Mouse (Mus musculus): Measurements from ENCODE around the gene Pank3. TPM values are rescaled to one million over a fixed set of nuclear protein-coding genes. Genes with fewer than 3 reads are reported as not detected.
"Not testable (repeated sequence)": the region's sequence is repeated elsewhere in the genome, so short reads cannot be mapped to it uniquely, and the experiment has no call there.

Pank3 gene
- polyA plus RNA-seq, 1 experiment = not detected

- Histone ChIP-seq H3K27ac (ENCODE audit: insufficient read depth, low read depth, low read length) (no peak overlapping the region), H3K4me3 (ENCODE audit: insufficient read depth, low read depth, low read length) (no peak overlapping the region), H3K4me1 (ENCODE audit: control insufficient read depth, insufficient read depth, low read length) (no peaks in the 10 kb centered on the region)
- no peak for TF ChIP-seq CTCF (IDR thresholded peaks at IDR 0.05; ENCODE audit: insufficient read depth, low read depth, low read length)
- TF ChIP-seq POLR2A (IDR thresholded peaks at IDR 0.05; ENCODE audit: insufficient read depth, low read depth, low read length) = no peak
- 37% methylated on average over 2 of the region's 2 CpGs for whole genome bisulfite sequencing
These were observed 19.2 kb downstream of the Pank3 start for GRCm38 (mm10) chr11:35788443-35788842.

- WGBS = 90% methylated on average over 5 of the region's 5 CpGs
- not testable (repeated sequence) for H3K4me3 ChIP-seq (ENCODE audit: insufficient read depth, low read depth, low read length); H3K27ac ChIP-seq (ENCODE audit: insufficient read depth, low read depth, low read length)
- peaks cover 12% of the 10 kb centered on the region for H3K4me1 ChIP-seq (ENCODE audit: control insufficient read depth, insufficient read depth, low read length)
These were observed 23.5 kb downstream of the Pank3 start for GRCm38 (mm10) chr11:35792800-35793199.

DNA sequence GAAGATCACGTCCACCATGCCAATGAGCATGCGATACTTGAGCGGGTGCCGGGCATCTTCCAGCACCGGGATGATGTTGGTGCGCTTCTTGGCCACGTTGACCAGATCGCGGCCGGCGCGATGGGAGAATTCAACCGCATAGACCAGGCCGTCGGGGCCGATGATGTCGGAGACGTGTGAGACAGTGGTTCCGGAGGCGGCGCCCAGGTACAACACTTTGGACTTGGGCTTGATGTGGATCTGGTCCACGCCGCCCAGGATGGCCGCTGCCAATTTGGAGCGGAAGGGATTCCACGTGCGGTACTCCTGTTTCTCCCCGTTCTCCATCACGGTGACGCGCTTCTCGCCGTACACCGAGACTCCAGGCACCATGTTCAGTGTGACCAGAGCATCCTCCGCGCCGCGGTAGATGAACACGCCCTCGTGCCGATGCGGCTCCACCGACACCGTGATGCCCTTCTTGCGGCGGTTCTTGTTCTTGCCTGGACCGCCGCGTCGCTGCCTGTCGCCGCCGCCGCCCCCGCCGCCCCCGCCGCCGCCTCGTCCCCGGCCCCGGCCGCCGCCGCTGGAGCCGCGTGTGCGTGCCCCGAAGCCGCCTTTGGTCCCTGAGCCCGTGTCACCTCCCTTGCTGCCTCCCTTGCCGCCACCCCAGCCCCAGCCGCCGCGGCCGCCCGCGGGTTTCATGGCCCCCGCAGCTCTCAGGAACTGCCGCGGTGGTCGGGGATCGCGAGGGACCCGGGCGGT, 28.6 kb downstream of the Pank3 start:
- H3K4me1 ChIP-seq (ENCODE audit: control insufficient read depth, insufficient read depth, low read length) = peaks cover 17% of the 10 kb centered on the region
- H3K27ac ChIP-seq (ENCODE audit: insufficient read depth, low read depth, low read length) = peak overlapping the region; percentile 56; the same call in 1 of the 2 replicates
- TF ChIP-seq CTCF (IDR thresholded peaks at IDR 0.05; ENCODE audit: insufficient read depth, low read depth, low read length) (no peak), POLR2A (IDR thresholded peaks at IDR 0.05; ENCODE audit: insufficient read depth, low read depth, low read length) (no peak)
- peak overlapping the region; percentile 88 for H3K4me3 ChIP-seq (ENCODE audit: insufficient read depth, low read depth, low read length)
- 1% methylated on average over 84 of the region's 86 CpGs for WGBS

DNA sequence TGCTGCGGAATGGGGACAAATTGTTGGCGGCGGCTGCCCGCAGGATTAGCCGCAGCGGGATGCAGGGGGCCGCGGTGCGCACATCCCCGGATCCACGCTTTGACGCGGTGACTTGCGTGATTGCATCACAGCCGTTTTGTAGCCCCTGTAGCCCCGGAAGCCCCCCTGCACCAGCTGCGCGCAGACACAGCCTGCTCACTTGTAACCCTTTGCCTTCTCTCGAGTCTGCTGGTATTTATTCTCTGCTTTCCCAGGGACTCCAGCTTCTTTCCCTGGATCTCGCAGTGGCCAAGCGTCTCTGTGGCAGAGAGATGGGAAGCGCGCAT, 29.2 kb downstream of the Pank3 start:
- Histone ChIP-seq H3K4me3 (ENCODE audit: insufficient read depth, low read depth, low read length) (peak overlapping the region; percentile 88), H3K27ac (ENCODE audit: insufficient read depth, low read depth, low read length) (peak overlapping the region; percentile 87), H3K4me1 (ENCODE audit: control insufficient read depth, insufficient read depth, low read length) (peaks cover 17% of the 10 kb centered on the region)
- WGBS = under 1% methylated on average over 23 of the region's 23 CpGs
- peak; percentile 88 for TF ChIP-seq POLR2A (IDR thresholded peaks at IDR 0.05; ENCODE audit: insufficient read depth, low read depth, low read length)
- TF ChIP-seq CTCF (IDR thresholded peaks at IDR 0.05; ENCODE audit: insufficient read depth, low read depth, low read length) = no peak

DNA sequence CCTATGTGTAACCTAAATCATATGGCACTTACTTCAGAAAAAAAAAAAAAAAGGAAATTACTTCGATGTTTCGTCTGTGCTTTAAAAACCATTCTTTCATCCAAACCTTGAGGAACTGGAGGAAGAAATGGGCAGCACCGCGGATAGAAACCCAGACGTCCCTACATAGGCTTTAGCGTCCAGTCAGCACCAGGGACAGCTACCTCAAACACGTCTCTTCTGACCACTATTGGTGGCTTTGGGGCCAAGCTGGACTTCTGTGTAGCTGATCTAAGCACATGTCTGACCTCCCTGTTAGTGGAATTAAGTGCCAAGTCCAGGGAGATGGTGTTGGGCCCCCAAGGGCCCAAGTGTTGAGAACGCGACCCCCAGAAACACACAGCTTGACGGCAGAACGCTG, 29.6 kb downstream of the Pank3 start, which contains the start of gene Fbll1:
TSS of gene Fbll1 (minus strand) at position 11 of the 400 bp plus-strand sequence.
- 4% methylated on average over 11 of the region's 11 CpGs for WGBS

GRCm38 (mm10) chr11:35801332-35801731, 32.0 kb downstream of the Pank3 start:
- Histone ChIP-seq H3K4me1 (ENCODE audit: control insufficient read depth, insufficient read depth, low read length) (peaks cover 15% of the 10 kb centered on the region), H3K27ac (ENCODE audit: insufficient read depth, low read depth, low read length) (no peak overlapping the region), H3K4me3 (ENCODE audit: insufficient read depth, low read depth, low read length) (no peak overlapping the region)
- TF ChIP-seq CTCF (IDR thresholded peaks at IDR 0.05; ENCODE audit: insufficient read depth, low read depth, low read length) (no peak), POLR2A (IDR thresholded peaks at IDR 0.05; ENCODE audit: insufficient read depth, low read depth, low read length) (no peak)
- WGBS = 80% methylated on average over 5 of the region's 5 CpGs

More for the DNA sequence above, 29.6 kb downstream of the Pank3 start, which contains the start of gene Fbll1:
- Histone ChIP-seq H3K27ac (ENCODE audit: insufficient read depth, low read depth, low read length) (peak within 1 kb of the TSS; percentile 87), H3K4me1 (ENCODE audit: control insufficient read depth, insufficient read depth, low read length) (peaks cover 17% of the 10 kb centered on the region), H3K4me3 (ENCODE audit: insufficient read depth, low read depth, low read length) (peak within 1 kb of the TSS; percentile 88)
- TF ChIP-seq POLR2A (IDR thresholded peaks at IDR 0.05; ENCODE audit: insufficient read depth, low read depth, low read length) (no peak), CTCF (IDR thresholded peaks at IDR 0.05; ENCODE audit: insufficient read depth, low read depth, low read length) (no peak)

- Histone ChIP-seq H3K4me3 (ENCODE audit: insufficient read depth, low read depth, low read length) (no peak overlapping the region), H3K27ac (ENCODE audit: insufficient read depth, low read depth, low read length) (no peak overlapping the region), H3K4me1 (ENCODE audit: control insufficient read depth, insufficient read depth, low read length) (no peaks in the 10 kb centered on the region)
- no peak for TF ChIP-seq POLR2A (IDR thresholded peaks at IDR 0.05; ENCODE audit: insufficient read depth, low read depth, low read length)
- no peak for TF ChIP-seq CTCF (IDR thresholded peaks at IDR 0.05; ENCODE audit: insufficient read depth, low read depth, low read length)
- 75% methylated on average over 10 of the region's 10 CpGs for WGBS
These were observed 42.2 kb downstream of the Pank3 start for GRCm38 (mm10) chr11:35811458-35811857.

- WGBS = 89% methylated on average over 12 of the region's 12 CpGs
- TF ChIP-seq CTCF (IDR thresholded peaks at IDR 0.05; ENCODE audit: insufficient read depth, low read depth, low read length) (no peak), POLR2A (IDR thresholded peaks at IDR 0.05; ENCODE audit: insufficient read depth, low read depth, low read length) (no peak)
- no peaks in the 10 kb centered on the region for H3K4me1 ChIP-seq (ENCODE audit: control insufficient read depth, insufficient read depth, low read length)
These were observed 47.0 kb downstream of the Pank3 start for GRCm38 (mm10) chr11:35816316-35816715.

GRCm38 (mm10) chr11:35827714-35828113, 58.4 kb downstream of the Pank3 start:
- no peak overlapping the region for H3K27ac ChIP-seq (ENCODE audit: insufficient read depth, low read depth, low read length)
- TF ChIP-seq POLR2A (IDR thresholded peaks at IDR 0.05; ENCODE audit: insufficient read depth, low read depth, low read length) = no peak
- no peak for TF ChIP-seq CTCF (IDR thresholded peaks at IDR 0.05; ENCODE audit: insufficient read depth, low read depth, low read length)

More at GRCm38 (mm10) chr11:35816316-35816715, 47.0 kb downstream of the Pank3 start:
- Histone ChIP-seq H3K4me3 (ENCODE audit: insufficient read depth, low read depth, low read length) (no peak overlapping the region), H3K27ac (ENCODE audit: insufficient read depth, low read depth, low read length) (no peak overlapping the region)

More at GRCm38 (mm10) chr11:35827714-35828113, 58.4 kb downstream of the Pank3 start:
- WGBS = 94% methylated on average over 6 of the region's 6 CpGs
- peaks cover 5% of the 10 kb centered on the region; the same call in 1 of the 2 replicates for H3K4me1 ChIP-seq (ENCODE audit: control insufficient read depth, insufficient read depth, low read length)
- no peak overlapping the region for H3K4me3 ChIP-seq (ENCODE audit: insufficient read depth, low read depth, low read length)
